Mouse (Mus musculus): ENCODE results near the gene Ppp2r2d. TPM values are rescaled to one million over a fixed set of nuclear protein-coding genes. Genes with fewer than 3 reads are reported as not detected.
A peak's percentile ranks its signal among the peaks of the same experiment; 100 is the strongest.

Ppp2r2d gene
- polyA plus RNA-seq, 1 experiment from 2014 or later, result 33.1 TPM

- Histone ChIP-seq H3K9me3 (no peaks in the 10 kb centered on the region), H3K4me2 (peak overlapping the region; percentile 79), H3K27me3 (no peaks in the 10 kb centered on the region), H3K9ac (peak overlapping the region; percentile 80), H3K36me3 (peaks cover 2% of the 10 kb centered on the region; the same call in 1 of the 2 replicates), H3K4me1 (peaks cover 39% of the 10 kb centered on the region), H3K27ac (peak overlapping the region; percentile 85), H3K4me3 (peak overlapping the region; percentile 66)
- WGBS, result 2% methylated on average over 10 of the region's 10 CpGs
- no peak for ATAC-seq (ENCODE audit: insufficient number of reproducible peaks, low FRiP score, low TSS enrichment, low read depth)
These were observed 62.9 kb downstream of the Ppp2r2d start for GRCm38 (mm10) chr7:138908768-138909276.

- ATAC-seq (ENCODE audit: insufficient number of reproducible peaks, low FRiP score, low TSS enrichment, low read depth), result peak; percentile 92
- H3K27ac ChIP-seq, result peak within 1 kb of the TSS; percentile 85
- no peaks in the 10 kb centered on the region for H3K27me3 ChIP-seq
- H3K4me3 ChIP-seq, result peak within 1 kb of the TSS; percentile 66
- peaks cover 2% of the 10 kb centered on the region; the same call in 1 of the 2 replicates for H3K36me3 ChIP-seq
- H3K4me2 ChIP-seq, result peak within 1 kb of the TSS; percentile 79
- H3K4me1 ChIP-seq, result peaks cover 37% of the 10 kb centered on the region
- H3K9ac ChIP-seq, result peak within 1 kb of the TSS; percentile 80
- under 1% methylated on average over 66 of the region's 66 CpGs for WGBS
- H3K9me3 ChIP-seq, result no peaks in the 10 kb centered on the region
These were observed 63.7 kb downstream of the Ppp2r2d start, which contains the start of gene Bnip3 for GRCm38 (mm10) chr7:138909277-138910192. TSS of gene Bnip3 (minus strand) at chr7:138909519.

GRCm38 (mm10) chr7:138910193-138910562 lies 64.3 kb downstream of the Ppp2r2d start:
- H3K4me2 ChIP-seq, result peak overlapping the region; percentile 79
- H3K36me3 ChIP-seq, result peaks cover under 1% of the 10 kb centered on the region; the same call in 1 of the 2 replicates
- peak overlapping the region; percentile 48; the same call in 1 of the 2 replicates for H3K9ac ChIP-seq
- peak overlapping the region; percentile 66 for H3K4me3 ChIP-seq
- no peak for ATAC-seq (ENCODE audit: insufficient number of reproducible peaks, low FRiP score, low TSS enrichment, low read depth)
- peaks cover 37% of the 10 kb centered on the region for H3K4me1 ChIP-seq
- peak overlapping the region; percentile 79 for H3K27ac ChIP-seq
- no peaks in the 10 kb centered on the region for H3K9me3 ChIP-seq
- WGBS, result 20% methylated on average over 7 of the region's 7 CpGs
- H3K27me3 ChIP-seq, result no peaks in the 10 kb centered on the region

DNA sequence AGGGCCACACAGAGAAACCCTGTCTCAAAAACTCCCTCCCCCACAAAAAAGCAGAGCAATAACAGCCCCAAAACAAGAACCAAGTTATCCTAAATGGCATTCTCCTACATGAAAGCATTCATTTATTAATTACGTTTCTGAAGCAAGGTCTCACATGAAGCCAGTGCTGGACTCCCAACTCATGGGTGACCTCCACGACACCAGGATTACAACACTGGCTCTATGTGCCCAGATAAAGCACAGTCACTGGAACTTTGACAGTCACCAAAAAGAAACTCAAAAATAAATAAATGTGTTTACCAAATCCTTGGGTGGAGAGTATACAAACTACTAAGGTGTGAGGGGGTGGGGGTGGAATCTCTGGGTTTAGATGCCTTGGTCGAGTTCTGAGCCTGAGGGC lies 67.7 kb downstream of the Ppp2r2d start:
- Histone ChIP-seq H3K27ac (no peak overlapping the region), H3K4me2 (no peak overlapping the region), H3K27me3 (no peaks in the 10 kb centered on the region), H3K9ac (no peak overlapping the region), H3K4me1 (peaks cover 14% of the 10 kb centered on the region), H3K36me3 (no peaks in the 10 kb centered on the region), H3K4me3 (no peak overlapping the region), H3K9me3 (no peaks in the 10 kb centered on the region)
- WGBS, result 59% methylated on average over 3 of the region's 3 CpGs
- no peak for ATAC-seq (ENCODE audit: insufficient number of reproducible peaks, low FRiP score, low TSS enrichment, low read depth)

DNA sequence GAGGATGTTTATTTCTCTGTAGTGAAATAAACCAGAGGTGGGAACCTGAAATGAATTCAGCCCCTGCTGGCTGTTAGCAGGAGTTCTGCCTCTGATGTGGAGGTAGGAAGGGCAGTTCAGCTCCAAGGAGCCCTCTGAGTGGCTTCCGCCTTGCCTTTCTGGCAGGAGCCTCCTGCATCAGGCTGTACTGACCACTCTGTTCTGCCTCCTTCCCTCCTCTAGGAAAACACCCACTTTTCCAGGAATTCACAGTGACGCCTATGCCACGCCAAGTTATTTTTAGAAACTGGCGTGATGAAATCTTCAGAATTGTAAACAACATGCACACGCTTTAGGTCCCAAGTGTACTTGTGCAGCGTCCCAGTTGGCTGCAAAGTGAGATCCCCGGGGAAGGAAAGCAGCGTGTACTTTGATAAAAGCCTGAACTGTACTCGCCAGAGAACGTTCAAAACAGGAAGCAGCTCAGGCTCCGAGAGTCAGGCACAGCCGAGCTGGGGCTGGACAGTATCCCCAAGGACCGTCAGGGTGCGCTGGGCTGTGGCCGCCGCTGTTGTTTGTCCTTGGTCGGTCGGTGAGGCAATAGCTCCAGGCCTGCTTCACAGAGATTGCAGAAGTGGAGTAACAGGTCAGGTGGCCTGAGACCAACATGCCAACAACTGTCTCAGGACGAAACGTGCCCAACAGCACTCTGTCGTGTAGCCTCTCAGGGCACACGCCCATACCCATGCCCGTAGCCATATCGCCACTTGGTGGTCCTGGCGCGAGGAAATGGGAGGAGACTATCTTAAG lies 73.5 kb downstream of the Ppp2r2d start:
- Histone ChIP-seq H3K9ac (0 out of 2 replicates have a peak overlapping the region, but pooled peaks have one; percentile 41), H3K9me3 (no peaks in the 10 kb centered on the region), H3K4me1 (peaks cover 11% of the 10 kb centered on the region), H3K4me3 (peak overlapping the region; percentile 35), H3K36me3 (no peaks in the 10 kb centered on the region), H3K4me2 (peak overlapping the region; percentile 57), H3K27ac (peak overlapping the region; percentile 63; the same call in 1 of the 2 replicates), H3K27me3 (no peaks in the 10 kb centered on the region)
- WGBS, result 3% methylated on average over 26 of the region's 26 CpGs
- ATAC-seq (ENCODE audit: insufficient number of reproducible peaks, low FRiP score, low TSS enrichment, low read depth), result peak; percentile 60; the same call in 1 of the 2 replicates

GRCm38 (mm10) chr7:138921611-138922010 lies 75.7 kb downstream of the Ppp2r2d start:
- no peaks in the 10 kb centered on the region for H3K27me3 ChIP-seq
- no peaks in the 10 kb centered on the region for H3K36me3 ChIP-seq
- H3K9ac ChIP-seq, result no peak overlapping the region
- no peak overlapping the region for H3K27ac ChIP-seq
- 91% methylated on average over 8 of the region's 8 CpGs for WGBS
- ATAC-seq (ENCODE audit: insufficient number of reproducible peaks, low FRiP score, low TSS enrichment, low read depth), result no peak
- H3K9me3 ChIP-seq, result no peaks in the 10 kb centered on the region
- H3K4me1 ChIP-seq, result peaks cover 11% of the 10 kb centered on the region
- H3K4me2 ChIP-seq, result no peak overlapping the region
- no peak overlapping the region for H3K4me3 ChIP-seq

DNA sequence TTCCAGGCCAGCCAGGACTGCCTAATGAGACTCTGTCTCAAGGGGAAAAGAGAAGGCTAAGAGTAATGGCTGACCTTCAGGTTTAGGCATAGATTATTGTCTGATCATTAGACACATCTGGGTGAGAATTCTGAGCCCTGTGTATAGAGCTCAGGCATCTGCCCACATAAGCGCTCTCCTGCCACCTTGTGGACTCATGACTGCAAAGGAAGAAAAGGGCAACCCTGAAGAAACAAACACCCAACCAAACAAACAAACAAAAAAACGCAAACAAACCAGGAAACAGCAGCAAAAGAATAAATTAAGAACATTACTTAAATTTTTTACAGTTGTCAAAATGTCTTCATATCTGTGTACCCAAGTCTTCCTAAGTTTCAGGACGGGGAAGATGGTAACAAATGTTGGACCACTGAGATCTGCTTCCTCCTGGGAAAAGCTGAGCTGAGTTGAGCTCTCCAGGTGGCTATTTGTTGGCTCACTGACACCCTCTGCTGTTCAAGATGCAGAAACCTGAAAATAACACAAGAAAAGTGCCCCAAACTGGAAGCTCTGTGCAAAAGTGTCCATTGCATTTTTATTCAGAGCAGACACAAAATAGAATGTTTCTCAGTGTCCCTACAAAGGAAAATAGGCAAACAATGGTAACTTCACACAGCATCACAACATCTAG lies 78.0 kb downstream of the Ppp2r2d start:
- WGBS, result 6% methylated on average over 3 of the region's 3 CpGs
- H3K36me3 ChIP-seq, result no peaks in the 10 kb centered on the region
- ATAC-seq (ENCODE audit: insufficient number of reproducible peaks, low FRiP score, low TSS enrichment, low read depth), result no peak
- no peak overlapping the region for H3K4me2 ChIP-seq
- peaks cover 10% of the 10 kb centered on the region for H3K4me1 ChIP-seq
- H3K9ac ChIP-seq, result no peak overlapping the region
- H3K27me3 ChIP-seq, result no peaks in the 10 kb centered on the region
- H3K27ac ChIP-seq, result no peak overlapping the region
- H3K9me3 ChIP-seq, result no peaks in the 10 kb centered on the region
- no peak overlapping the region for H3K4me3 ChIP-seq

DNA sequence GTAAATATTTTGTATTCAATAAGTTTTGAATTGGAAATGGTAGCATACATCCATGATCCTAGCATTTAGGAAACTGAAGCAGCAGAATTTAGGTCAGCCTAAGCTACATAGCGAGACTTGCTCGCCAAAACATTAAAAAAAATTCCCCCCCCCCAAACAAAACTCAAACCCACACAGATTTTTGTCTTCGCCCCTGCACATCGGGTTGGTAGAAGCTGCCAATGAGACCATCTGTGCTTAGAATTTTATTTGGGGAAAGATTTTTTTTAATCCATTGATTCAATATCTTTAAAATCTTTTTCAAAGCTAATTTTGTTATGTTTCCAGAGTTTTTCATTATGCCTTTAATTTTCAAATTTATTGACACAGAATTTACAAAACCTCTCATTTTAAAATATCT lies 82.6 kb downstream of the Ppp2r2d start:
- no peak for ATAC-seq (ENCODE audit: insufficient number of reproducible peaks, low FRiP score, low TSS enrichment, low read depth)
- no peaks in the 10 kb centered on the region for H3K4me1 ChIP-seq
- no peaks in the 10 kb centered on the region for H3K27me3 ChIP-seq
- H3K9me3 ChIP-seq, result no peaks in the 10 kb centered on the region
- no peak overlapping the region for H3K4me3 ChIP-seq
- WGBS, result 89% methylated on average over 4 of the region's 4 CpGs
- H3K36me3 ChIP-seq, result no peaks in the 10 kb centered on the region
- H3K9ac ChIP-seq, result no peak overlapping the region
- H3K27ac ChIP-seq, result no peak overlapping the region
- H3K4me2 ChIP-seq, result no peak overlapping the region

Other genes starting within 250 kb of the Ppp2r2d start
- 12.1 and 13.1 TPM in 2 replicates for gene Mapk1ip1, start 194 bp downstream of the Ppp2r2d start, polyA plus RNA-seq (2015; fragmentation: Nextera tagmentation; extraction: Ambion mirVana)
- gene Bnip3, start 63.4 kb downstream of the Ppp2r2d start, polyA plus RNA-seq (2015; fragmentation: Nextera tagmentation; extraction: Ambion mirVana), result 130 and 138 TPM in 2 replicates
- 0.49 and 0.67 TPM in 2 replicates for gene Jakmip3, start 94.7 kb downstream of the Ppp2r2d start, polyA plus RNA-seq (2015; fragmentation: Nextera tagmentation; extraction: Ambion mirVana)
- gene Dpysl4, start 239.9 kb downstream of the Ppp2r2d start, polyA plus RNA-seq (2015; fragmentation: Nextera tagmentation; extraction: Ambion mirVana), result 14.8 and 15.7 TPM in 2 replicates